Mouse (Mus musculus) heart, adult 2 months (tissue): ENCODE results near the gene Insr. TPM values are rescaled to one million over a fixed set of nuclear protein-coding genes. Genes with fewer than 3 reads are reported as not detected.
A peak's percentile ranks its signal among the peaks of the same experiment; 100 is the strongest.

Experiments
- DNase-seq, 2 experiments: peaks; one replicate each; pipeline ENCODE4 v3.0.0; 2021
- H3K27ac ChIP-seq: fragments of 200-600 bp; 2 replicates; pipeline ENCODE4 v1.8.1; 2022
- H3K27me3 ChIP-seq: fragments of 200-500 bp; 2 replicates; pipeline ENCODE4 v1.6.1; 2012; ENCODE audit warnings: mild to moderate bottlenecking, low read length, inconsistent platforms, mixed read lengths; ENCODE audit not compliant: control insufficient read depth, insufficient read depth
- H3K36me3 ChIP-seq: fragments of 200-500 bp; 2 replicates; pipeline ENCODE4 v1.6.1; 2012; ENCODE audit warnings: low read length, inconsistent platforms; ENCODE audit not compliant: control insufficient read depth, insufficient read depth
- H3K4me1 ChIP-seq: fragments of 200-500 bp; 2 replicates; pipeline ENCODE4 v1.6.1; 2011; ENCODE audit warnings: low read length; ENCODE audit not compliant: control insufficient read depth, insufficient read depth
- H3K4me3 ChIP-seq: fragments of 200-600 bp; 2 replicates; pipeline ENCODE4 v1.8.1; 2022
- H3K79me2 ChIP-seq: fragments of 200-500 bp; replicated peaks from 2 replicates; pipeline ENCODE4 v1.6.1; 2012; ENCODE audit warnings: mild to moderate bottlenecking, inconsistent platforms, low read length, moderate library complexity, mixed read lengths; ENCODE audit not compliant: control insufficient read depth, insufficient read depth
- H3K9ac ChIP-seq: fragments of 200-500 bp; 2 replicates; pipeline ENCODE4 v1.6.1; 2012; ENCODE audit warnings: low read depth, mild to moderate bottlenecking, control low read depth, inconsistent platforms, low read length, mixed read lengths
- CTCF ChIP-seq: fragments of 200-600 bp; IDR thresholded peaks from 2 replicates; pipeline ENCODE4 v1.8.1; 2022; ENCODE audit warnings: antibody characterized with exemption, mild to moderate bottlenecking, moderate library complexity
- EP300 ChIP-seq: fragments of 200-500 bp; IDR thresholded peaks from 2 replicates; pipeline ENCODE4 v1.6.1; 2011; ENCODE audit warnings: low read depth, low read length, control low read depth; ENCODE audit not compliant: insufficient read depth
- POLR2A ChIP-seq: fragments of 200-500 bp; IDR thresholded peaks from 2 replicates; pipeline ENCODE4 v1.6.1; 2011; ENCODE audit warnings: mild to moderate bottlenecking, low read depth, low read length, control low read depth; ENCODE audit not compliant: insufficient read depth
- WGBS: fragments of 180-500 bp; shearing (Covaris S2); methylation state at CpG from one replicate; pipeline ENCODE4 v1.1.7; 2018; 5-methylcytosine and 5-hydroxymethylcytosine counted together
- intact Hi-C: fragments of 180-260 bp; cut with DNase I; formaldehyde crosslinking; loops from one replicate; pipeline ENCODE4 v1.15.1; 2025
- polyA plus RNA-seq: library from polyadenylated mRNA; depleted of rRNA; stranded (reverse); fragments of >200 nt; gene quantifications from 2 replicates; pipeline ENCODE4 v1.2.3, GENCODE M21; 2012
- total RNA-seq, 2 experiments: library from RNA; stranded (reverse); gene quantifications; 2 replicates each; pipeline ENCODE4 v1.2.3; 2021

Insr gene
- total and polyA plus RNA-seq, 3 experiments, result 24.6 to 145 (median 112) TPM

GRCm38 (mm10) chr8:3248704-3249103 is 30.7 kb downstream of the Insr start:
- H3K36me3 ChIP-seq, result peaks cover 19% of the 10 kb centered on the region
- no peaks in the 10 kb centered on the region; the same call in none of the 2 replicates for H3K79me2 ChIP-seq
- H3K4me1 ChIP-seq, result peaks cover 6% of the 10 kb centered on the region
- intact Hi-C loops, result no loop called here
- TF ChIP-seq EP300 (no peak), CTCF (no peak), POLR2A (no peak)
- 78% methylated on average over 5 of the region's 5 CpGs for WGBS
- H3K4me3 ChIP-seq, result no peak overlapping the region
- H3K9ac ChIP-seq, result no peak overlapping the region
- H3K27me3 ChIP-seq, result no peaks in the 10 kb centered on the region
- H3K27ac ChIP-seq, result no peak overlapping the region
- DNase-seq, result no peak

GRCm38 (mm10) chr8:3247129-3247528 is 32.3 kb downstream of the Insr start:
- H3K4me3 ChIP-seq, result no peak overlapping the region
- H3K36me3 ChIP-seq, result peaks cover 21% of the 10 kb centered on the region
- H3K9ac ChIP-seq, result no peak overlapping the region
- intact Hi-C loops, result no loop called here
- H3K4me1 ChIP-seq, result peaks cover 7% of the 10 kb centered on the region
- H3K27ac ChIP-seq, result peak overlapping the region; percentile 66
- no peak for TF ChIP-seq CTCF
- no peaks in the 10 kb centered on the region for H3K27me3 ChIP-seq
- no peak for DNase-seq
- WGBS, result 50% methylated on average over 1 of the region's 1 CpGs
- H3K79me2 ChIP-seq, result no peaks in the 10 kb centered on the region; the same call in none of the 2 replicates

GRCm38 (mm10) chr8:3243229-3243628 is 36.2 kb downstream of the Insr start:
- no peak overlapping the region for H3K9ac ChIP-seq
- peaks cover 12% of the 10 kb centered on the region for H3K4me1 ChIP-seq
- 69% methylated on average over 4 of the region's 4 CpGs for WGBS
- H3K27me3 ChIP-seq, result no peaks in the 10 kb centered on the region
- H3K4me3 ChIP-seq, result no peak overlapping the region
- TF ChIP-seq POLR2A (no peak), EP300 (no peak), CTCF (no peak)
- DNase-seq, result no peak
- peaks cover 1% of the 10 kb centered on the region; the same call in 1 of the 2 replicates for H3K79me2 ChIP-seq
- intact Hi-C loops, result no loop called here
- no peak overlapping the region for H3K27ac ChIP-seq
- peaks cover 24% of the 10 kb centered on the region for H3K36me3 ChIP-seq

- Histone ChIP-seq H3K27me3 (no peaks in the 10 kb centered on the region), H3K4me3 (no peak overlapping the region), H3K27ac (no peak overlapping the region), H3K9ac (no peak overlapping the region), H3K4me1 (peaks cover 25% of the 10 kb centered on the region), H3K79me2 (0 out of 2 replicates have a peak, but pooled peaks cover 1% of the 10 kb centered on the region), H3K36me3 (peaks cover 24% of the 10 kb centered on the region)
- no peak for DNase-seq
- WGBS, result 97% methylated on average over 3 of the region's 3 CpGs
- no peak for TF ChIP-seq POLR2A
- no peak for TF ChIP-seq CTCF
- no peak for TF ChIP-seq EP300
- intact Hi-C loops, result no loop called here
Measured at GRCm38 (mm10) chr8:3240725-3241124, 38.7 kb downstream of the Insr start.

DNA sequence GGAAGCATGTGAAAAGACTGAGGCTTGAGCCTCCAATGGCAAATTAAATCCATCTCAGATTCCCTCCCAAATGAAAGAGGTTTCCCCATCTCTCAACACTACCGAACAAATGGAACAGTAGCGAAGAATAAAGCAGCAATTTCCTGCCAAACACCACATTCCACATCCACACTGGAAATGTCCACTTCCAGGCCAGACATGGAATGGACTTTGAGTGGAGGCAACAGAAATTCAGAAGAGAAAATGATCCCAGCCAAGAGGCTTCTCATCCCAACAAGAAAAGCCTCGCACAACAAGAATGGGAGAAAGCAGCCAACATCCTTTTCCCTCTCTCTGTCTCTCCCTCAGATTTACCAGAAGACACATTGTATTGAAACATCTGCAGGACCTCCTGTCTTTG is 39.8 kb downstream of the Insr start:
- Histone ChIP-seq H3K36me3 (peaks cover 28% of the 10 kb centered on the region), H3K27ac (peak overlapping the region; percentile 79), H3K9ac (no peak overlapping the region), H3K27me3 (no peaks in the 10 kb centered on the region), H3K4me3 (no peak overlapping the region), H3K79me2 (peaks cover 3% of the 10 kb centered on the region), H3K4me1 (peaks cover 30% of the 10 kb centered on the region)
- no peak for DNase-seq
- 25% methylated on average over 3 of the region's 3 CpGs for WGBS
- no peak for TF ChIP-seq POLR2A
- TF ChIP-seq EP300, result no peak
- no peak for TF ChIP-seq CTCF
- intact Hi-C loops, result no loop called here

- intact Hi-C loops, result no loop called here
- Histone ChIP-seq H3K36me3 (peaks cover 28% of the 10 kb centered on the region), H3K4me3 (no peak overlapping the region), H3K79me2 (peaks cover 6% of the 10 kb centered on the region), H3K9ac (no peak overlapping the region), H3K27ac (peak overlapping the region; percentile 79), H3K27me3 (no peaks in the 10 kb centered on the region), H3K4me1 (peaks cover 33% of the 10 kb centered on the region)
- TF ChIP-seq EP300, result no peak
- no peak for TF ChIP-seq POLR2A
- TF ChIP-seq CTCF, result no peak
- WGBS, result 63% methylated on average over 3 of the region's 3 CpGs
- no peak for DNase-seq
Measured at GRCm38 (mm10) chr8:3238792-3239191, 40.6 kb downstream of the Insr start.
